Mouse (Mus musculus) Muller cell, postnatal 12 days (primary cell): ENCODE measurements at regions not wholly inside any gene's neighbourhood (a gene's known extent, or its start where the extent isn't known, plus 50 kb on each side); places are given as distances from the start of the nearest gene placed in this dataset.
A peak's percentile ranks its signal among the peaks of the same experiment; 100 is the strongest.

Experiments
- DNase-seq: peaks from one replicate; pipeline ENCODE4 v3.0.0-alpha.2; 2015; ENCODE audit errors: inconsistent ontology term

- no peak for DNase-seq
Observed at GRCm38 (mm10) chr1:177335961-177336360, 78.0 kb upstream of the Akt3 start.

- DNase-seq, result peak; percentile 58
Observed at GRCm38 (mm10) chr1:177323366-177323765, 65.4 kb upstream of the Akt3 start.

GRCm38 (mm10) chr1:177322745-177323299, 64.8 kb upstream of the Akt3 start:
- peak; percentile 84 for DNase-seq

GRCm38 (mm10) chr1:177322307-177322685, 64.3 kb upstream of the Akt3 start:
- DNase-seq, result peak; percentile 83

GRCm38 (mm10) chr1:177321655-177322306, 63.8 kb upstream of the Akt3 start:
- peak; percentile 87 for DNase-seq

GRCm38 (mm10) chr1:177308213-177308872, 50.3 kb upstream of the Akt3 start:
- peak; percentile 53 for DNase-seq
